Mouse (Mus musculus): ENCODE data around the gene Stx5a.

Stx5a gene

DNA sequence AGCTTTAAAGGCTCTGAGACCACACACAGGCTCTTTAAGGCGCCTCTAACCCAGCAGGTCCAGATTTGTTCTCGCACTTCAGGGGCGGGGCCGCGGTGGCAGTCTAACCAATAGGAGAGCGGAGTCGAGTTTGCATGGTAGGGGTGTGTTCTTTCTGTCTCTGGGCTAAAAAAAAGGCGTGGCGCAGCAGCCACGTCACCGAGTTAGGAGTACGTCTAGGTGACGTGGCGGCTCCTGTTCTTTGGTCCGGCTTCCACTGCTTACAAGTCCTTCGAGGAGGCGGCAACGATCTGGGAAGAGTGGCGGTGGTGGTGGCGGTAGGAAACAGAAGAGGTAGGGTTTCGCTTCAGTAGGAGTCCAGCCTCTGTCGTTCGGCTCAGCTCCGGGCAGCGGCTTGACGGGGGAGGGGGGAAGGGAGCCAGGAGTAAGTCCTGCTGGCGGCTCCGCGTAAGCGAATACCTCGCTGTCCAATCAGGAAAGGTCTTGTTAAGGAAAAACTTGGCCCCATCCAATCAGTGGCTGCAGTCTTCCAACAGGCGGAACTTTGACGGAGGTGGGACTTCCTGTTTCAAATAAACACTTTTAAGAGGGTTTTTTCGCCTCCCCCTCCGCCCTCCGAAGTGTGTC, at the start of gene Stx5a:
Stx5a (plus strand) TSS at position 171 of the 627 bp plus-strand sequence.
- DNase-seq = peak; percentile 95

DNA sequence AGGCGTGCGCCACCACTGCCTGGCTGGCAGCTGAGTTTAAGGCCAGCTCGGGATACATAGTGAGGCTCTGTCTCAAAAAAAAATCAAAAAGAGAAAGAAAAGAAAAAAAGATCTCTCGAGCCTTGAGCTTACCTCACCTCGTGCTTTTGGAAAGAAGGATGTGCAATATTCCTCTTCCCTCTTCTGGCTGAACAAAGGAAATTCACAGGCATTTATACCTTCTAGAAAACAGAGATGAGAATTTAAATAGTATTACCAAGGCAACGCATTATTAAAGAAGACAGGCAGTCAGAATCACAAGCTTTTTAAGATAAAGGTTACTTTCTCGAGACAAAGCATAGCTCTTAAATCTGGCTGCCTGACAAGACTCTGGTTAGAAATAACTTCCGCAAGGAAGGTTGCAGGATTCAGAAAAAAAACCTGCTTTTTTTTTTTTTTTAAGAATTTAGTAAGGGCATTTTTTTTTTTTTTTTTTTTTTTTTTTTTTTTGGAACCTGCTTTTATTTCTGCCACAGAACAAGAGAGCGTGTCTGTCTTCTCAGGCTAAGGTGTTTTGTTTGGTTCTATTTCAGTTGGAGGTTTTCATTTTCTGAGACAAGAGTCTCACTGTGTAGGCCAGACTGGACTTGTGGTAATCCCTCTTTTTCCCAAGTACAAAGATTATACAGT, 49.2 kb upstream of the Stx5a start:
- no peak for DNase-seq

DNA sequence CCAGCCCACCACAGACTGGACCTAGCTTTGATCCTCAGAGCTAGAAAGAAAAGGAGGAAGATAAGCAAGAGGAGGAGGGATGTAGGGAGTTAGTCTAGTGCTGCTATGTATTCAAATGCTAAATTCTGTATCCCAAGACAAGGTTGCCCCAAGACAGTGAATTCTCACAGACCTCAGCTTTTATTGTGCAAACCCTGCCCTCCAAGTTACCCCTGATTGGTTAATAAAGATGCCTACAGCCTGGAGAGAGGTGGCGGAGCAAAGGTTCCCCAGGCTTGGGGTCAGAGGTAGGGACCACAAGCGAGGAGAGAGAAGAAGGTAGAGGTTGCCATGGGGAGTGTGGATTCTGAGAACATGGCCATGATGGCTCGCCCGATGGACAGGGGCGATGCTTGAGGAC, 48.5 kb upstream of the Stx5a start:
- no peak for DNase-seq

DNA sequence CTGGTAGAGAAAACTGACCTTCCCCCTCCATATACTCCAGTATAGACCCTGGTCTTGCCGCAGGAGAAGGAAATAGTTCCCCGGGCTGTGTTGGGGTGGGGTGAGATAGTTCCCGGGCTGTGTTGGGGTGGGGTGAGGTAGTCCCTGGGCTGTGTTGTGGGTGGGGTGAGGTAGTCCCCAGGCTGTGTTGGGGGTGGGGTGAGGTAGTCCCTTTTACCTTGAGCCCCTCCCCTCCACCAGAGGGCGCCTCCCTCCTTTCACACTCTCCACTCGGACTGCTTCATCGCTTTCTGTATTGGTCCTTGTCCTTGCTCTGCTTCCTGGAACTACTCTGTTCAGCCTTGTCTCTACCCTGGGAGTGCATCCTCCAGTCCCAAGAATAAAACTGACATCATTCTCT, 45.9 kb upstream of the Stx5a start:
- peak; percentile 86 for DNase-seq

DNA sequence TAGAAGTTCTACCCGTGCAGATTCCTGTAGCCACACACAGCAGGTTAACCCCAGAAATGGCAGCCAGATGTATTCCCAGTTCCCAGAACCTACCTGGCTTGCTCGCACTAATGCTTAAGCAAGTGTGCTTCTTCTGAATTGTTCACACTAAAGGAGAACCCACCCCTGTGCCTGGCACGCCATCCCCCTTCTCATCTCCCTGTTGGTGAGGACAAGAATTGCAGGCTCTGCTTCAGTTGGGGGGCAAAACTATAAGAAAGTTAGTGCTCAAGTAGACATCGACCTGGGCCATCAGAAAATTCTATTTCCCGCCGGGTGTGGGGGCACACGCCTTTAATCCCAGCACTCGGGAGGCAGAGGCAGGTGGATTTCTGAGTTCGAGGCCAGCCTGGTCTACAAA, 41.6 kb upstream of the Stx5a start:
- DNase-seq = peak; percentile 53

DNA sequence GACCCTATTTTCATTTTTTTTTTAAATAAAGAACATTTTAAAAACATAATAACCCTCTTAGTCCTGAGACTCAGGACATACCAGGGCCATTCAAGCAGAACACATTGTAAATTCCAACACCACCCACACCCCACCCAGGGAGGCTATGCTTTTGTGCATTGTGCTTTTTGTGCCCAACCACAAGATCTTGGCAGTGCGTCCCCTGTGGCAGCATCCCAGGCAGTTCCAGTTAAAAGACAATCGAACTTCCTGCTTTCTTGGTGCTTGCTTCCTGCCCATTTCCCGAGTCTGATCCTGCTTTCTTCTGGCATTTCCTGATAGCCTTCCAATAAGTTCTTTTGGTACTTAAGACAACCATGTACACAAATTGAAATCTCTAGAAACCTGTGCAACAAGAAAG, 38.8 kb upstream of the Stx5a start:
- no peak for DNase-seq

- no peak for DNase-seq
Measured at GRCm38 (mm10) chr19:8703571-8703970, 37.6 kb upstream of the Stx5a start.

DNA sequence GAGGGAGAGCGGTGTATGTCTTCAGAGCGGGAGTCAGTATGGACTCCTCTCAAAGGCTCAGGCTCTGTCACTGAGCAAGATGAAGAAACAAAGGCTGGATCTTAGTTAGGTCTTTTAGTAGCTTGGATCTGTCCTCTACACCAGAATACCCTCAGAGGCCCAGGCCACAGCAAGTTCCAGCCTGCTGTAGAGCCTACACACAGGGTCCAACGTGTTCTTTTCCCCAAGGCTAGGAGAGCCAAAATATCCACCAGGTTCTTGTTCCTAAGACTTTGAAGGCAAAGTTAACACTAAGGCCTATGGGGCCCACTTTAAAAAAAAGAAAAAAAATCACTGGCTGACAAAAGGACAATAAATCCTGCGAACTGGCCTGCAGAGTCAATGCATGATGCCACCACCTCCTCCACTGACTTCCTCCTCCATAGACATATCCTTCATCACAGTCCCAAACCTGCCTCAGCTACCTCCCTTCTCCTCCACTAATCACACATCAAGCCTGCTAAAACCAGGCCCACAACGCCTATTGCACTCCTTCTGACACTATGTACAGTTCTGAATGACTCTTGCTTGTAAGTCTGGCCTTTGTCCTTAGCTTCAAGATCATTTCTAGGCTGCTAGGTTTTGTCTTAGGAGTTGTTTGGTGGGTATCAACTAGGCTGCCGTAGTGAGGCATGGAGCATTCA, 36.0 kb upstream of the Stx5a start:
- DNase-seq = no peak

- no peak for DNase-seq
Measured at GRCm38 (mm10) chr19:8706132-8706667, 35.0 kb upstream of the Stx5a start.

DNA sequence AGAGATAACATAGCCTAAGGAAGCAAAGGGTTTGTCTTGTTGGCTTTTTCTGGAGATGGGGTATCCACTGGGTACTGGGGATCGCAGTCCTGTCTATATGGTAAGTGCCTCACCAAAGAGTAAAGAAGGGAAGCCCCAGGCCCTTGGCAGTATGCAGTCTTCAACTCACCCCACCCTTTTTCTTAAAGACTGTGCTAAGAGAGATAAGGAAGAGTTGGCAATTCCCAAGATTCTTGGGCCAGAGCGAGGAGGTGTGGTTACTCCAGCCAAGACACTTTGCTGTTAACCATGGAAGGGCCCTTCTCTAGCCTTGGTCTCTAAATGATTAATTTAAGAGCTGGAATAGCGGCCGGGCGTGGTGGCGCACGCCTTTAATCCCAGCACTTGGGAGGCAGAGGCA, 34.3 kb upstream of the Stx5a start:
- no peak for DNase-seq

GRCm38 (mm10) chr19:8708954-8709353, 32.3 kb upstream of the Stx5a start:
- DNase-seq = no peak

- no peak for DNase-seq
Measured at GRCm38 (mm10) chr19:8710057-8710456, 31.2 kb upstream of the Stx5a start.

DNA sequence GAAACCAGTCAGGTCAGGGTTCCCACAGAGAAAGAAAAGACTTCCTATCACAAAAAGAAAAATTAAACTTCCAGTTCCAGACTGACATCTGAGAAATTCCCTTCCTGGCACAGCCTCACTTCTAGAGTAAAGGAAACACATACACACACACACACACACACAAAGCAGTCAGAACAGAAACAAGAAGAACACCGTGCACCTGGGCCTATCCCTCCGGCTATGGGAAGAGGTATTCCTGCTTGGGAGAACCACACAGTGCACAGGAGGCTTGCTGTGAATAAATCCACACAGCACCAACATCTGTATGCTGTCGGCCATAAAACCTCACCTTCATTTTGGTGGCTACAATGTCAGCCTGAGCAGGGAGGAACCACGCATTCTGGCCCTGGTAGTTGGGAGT, 29.7 kb upstream of the Stx5a start:
- DNase-seq = no peak

- DNase-seq = peak; percentile 48
Measured at GRCm38 (mm10) chr19:8711949-8712869, 29.0 kb upstream of the Stx5a start.

DNA sequence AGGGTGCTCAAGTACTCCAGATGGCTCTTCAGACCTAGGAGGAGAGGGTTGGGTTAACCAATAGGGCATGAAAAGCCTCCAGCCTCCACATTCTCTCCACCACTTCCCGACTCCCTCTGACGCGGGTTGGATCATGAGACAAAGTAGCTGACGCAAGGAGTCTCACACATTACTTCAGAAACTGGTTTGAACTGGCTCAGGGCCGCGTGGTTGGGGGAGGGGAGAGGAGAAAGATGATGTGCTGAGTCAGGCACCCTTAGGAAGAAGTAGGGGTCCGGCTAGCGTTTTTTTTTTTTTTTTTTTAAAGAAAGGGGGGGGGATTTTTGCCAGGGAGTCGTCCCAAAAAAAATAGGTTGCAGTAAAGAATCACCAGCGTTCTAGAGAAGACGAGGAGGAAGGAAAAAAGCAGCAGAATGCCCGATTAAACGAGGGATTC, 28.3 kb upstream of the Stx5a start:
- DNase-seq = peak; percentile 82

DNA sequence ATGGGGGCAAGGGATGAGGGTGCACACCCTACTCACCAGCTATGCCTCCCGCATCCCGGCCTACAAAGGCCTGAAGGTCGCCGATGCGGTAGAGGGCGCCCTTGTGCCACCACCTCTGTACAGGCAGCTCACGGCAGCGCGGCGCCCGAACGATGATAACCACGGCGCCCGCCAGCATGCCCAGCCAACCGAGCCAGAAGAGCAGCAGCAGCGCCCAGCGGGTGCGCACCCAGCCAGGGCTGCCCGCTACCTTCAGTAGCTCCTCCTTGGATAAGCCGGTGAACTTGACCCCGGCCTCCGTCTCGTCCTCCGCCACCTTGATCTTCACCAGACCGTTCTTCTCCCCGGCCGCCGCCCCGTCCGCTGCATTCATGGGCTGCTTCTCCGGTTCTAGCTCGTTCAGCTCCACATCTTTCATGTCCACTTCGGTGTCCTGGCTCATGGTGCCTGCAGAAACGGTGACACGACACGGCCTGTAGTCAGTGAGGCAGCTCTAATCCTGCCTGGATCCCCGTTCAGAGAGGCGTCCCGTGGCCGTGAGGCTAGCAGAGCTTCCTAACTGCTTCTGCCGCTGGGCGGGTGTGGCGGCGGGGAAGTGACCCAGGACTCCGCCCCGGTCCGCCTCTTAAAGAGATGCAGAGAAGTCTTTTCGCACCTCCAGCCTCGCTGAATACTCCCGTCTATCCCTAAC, 27.8 kb upstream of the Stx5a start:
- DNase-seq = peak; percentile 99

DNA sequence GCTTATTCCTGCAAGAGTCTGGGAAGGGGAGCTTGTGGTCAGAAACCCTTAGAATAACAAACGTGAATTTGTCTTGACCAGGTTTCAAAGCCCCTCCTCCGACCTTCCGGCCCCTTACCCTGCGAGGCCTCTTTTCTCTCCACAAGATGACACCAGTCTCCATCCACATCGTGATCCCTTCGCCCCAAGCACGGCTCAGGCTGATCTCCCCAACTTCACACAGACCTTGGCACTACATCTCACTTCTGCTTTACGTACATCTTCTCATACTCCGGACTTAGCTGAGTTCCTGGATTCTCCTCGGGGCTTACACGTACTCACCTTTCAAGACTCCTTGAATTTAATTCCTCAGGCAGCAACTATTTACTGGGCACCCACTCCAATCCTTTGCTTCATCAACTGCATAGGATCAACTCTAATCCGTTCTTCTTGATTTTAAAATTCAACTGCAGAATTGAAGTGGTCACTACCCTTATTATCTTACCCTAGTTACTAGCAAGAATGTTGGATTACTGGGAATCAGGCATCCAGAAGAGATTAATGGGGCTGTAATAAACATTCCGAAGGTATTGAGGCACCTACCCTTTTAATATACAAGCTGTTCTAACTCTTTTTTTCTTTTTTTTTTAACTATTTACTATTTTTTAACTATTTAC, 27.1 kb upstream of the Stx5a start:
- no peak for DNase-seq

DNA sequence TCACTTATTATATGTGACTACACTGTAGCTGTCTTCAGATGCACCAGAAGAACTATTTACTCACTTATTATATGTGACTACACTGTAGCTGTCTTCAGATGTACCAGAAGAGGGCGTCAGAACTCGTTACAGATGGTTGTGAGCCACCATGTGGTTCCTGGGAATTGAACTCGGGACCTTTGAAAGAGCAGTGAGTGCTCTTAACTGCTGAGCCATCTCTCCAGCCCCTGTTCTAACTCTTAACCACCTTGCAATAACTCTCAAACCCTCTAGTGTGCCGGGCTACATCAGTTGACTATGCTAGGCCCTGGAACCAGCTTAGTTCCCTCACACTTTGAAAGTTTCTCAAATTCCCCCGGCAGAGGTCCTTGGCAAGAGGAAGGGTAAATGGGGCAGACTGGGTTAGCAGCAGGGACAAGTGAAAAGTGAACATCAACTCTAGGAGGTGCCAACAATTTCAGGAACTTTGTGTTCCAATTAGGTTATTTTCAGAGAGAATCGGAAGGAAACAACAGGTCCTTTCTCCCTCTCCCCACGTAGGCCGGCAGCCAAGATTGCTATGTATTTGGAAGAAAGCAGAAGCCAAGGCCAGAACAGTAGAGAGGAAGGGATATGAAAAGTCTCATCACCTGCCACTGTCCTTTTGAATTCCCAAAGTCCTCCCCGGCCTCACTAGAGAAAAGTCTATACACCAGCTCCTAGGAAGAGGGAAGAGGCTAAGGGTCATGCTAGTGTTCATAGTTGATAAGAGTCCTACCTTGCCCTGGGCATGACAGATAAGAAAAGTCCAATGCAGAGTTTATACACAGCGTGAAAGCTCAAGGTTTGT, 26.3 kb upstream of the Stx5a start:
- no peak for DNase-seq

- DNase-seq = no peak
Measured at GRCm38 (mm10) chr19:8715868-8716766, 25.1 kb upstream of the Stx5a start.

All from thymus, postnatal 4 days (tissue).